Mouse (Mus musculus) ovary, postnatal 10 days (tissue): ENCODE measurements around the gene Mrpl55.

Source experiments
- DNase-seq: peaks from one replicate; pipeline ENCODE4 v3.0.0; 2022; ENCODE audit warnings: low spot score

Mrpl55 gene

DNA sequence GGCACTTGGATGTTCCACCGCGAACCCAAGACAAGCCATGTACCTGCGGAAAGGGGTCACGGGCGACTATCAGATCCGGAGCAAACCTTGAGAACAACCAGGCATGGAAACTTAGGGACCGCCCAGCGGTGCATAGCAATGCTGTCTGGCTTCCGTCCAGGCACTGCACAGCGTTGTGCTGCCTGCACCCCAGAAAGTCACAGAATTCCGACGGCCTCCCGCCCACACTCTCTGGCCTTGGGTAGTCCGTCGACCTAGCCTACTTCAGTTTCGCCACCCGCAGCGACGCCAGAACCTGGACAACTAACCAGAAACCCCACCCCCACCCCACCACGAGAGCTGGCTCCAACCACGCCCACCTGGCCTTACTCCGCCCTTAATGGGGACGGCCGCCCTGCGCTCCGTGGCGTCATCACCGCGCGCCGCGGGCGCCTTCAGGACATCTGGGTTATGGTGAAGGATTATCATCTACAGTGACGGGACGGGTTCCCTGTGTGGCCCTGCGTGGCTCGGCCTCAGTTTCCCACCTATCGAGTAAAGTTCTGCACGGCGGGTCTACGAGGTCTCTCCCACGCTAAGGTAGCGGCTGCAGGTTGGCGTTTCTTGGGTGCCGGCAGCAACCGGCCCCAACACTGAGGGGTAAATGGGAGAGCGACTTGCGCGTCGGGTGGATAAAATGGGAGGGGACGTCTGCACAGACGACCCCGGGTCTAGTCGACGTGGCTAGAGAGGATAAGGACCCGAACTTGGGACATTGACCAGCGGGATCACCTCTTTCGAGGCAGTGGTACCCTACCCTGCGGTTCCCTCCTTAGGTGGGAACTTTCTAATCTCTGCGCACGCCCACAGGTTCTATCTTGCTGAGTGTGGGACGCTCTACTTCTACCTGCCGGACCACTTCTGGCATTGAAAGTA is at the start of gene Mrpl55:
Gene Mrpl55 (plus strand): TSS at position 406 of the 915 bp plus-strand sequence.
- DNase-seq, result peak; percentile 80

GRCm38 (mm10) chr11:59154220-59154619 is 48.1 kb upstream of the Mrpl55 start:
- no peak for DNase-seq

DNA sequence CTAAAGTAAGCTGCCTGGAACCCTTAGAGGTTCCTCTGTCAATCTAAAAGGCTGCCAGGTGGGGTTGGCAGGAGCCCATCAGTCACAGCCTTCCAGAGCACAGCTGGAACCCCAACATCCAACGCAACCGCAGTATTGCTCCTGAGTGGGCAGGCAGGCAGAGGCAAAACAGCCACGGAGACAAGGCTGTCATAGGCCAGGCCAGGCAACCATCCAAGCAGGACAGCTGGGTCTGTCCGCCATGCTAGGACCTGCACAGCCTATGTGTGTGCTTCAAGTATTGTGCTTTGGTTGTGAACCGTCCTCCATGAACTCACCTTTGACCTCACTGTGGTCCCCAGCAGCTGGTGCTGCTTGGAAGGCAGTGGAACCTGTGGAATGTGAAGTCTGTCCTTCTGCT is 46.4 kb upstream of the Mrpl55 start:
- DNase-seq, result no peak

DNA sequence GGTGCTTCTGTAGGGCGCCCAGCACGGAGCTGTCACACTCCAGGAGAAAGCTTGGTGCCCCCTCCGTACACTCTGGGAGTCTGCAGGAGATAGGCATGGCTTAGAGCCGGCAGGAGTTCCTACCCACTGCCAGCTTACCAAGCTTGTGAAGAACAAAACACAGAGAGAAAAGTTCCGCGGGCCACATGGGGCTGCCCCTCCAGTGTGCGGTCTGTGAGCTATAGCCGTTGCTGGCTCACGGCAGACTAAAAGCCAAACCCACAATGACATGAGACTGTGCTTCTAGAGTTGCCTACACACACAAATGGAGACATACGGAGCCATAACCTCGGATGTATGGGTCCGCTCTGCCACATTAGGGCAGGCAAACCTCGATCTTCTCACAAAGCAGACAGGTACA is 43.2 kb upstream of the Mrpl55 start:
- DNase-seq, result no peak

DNA sequence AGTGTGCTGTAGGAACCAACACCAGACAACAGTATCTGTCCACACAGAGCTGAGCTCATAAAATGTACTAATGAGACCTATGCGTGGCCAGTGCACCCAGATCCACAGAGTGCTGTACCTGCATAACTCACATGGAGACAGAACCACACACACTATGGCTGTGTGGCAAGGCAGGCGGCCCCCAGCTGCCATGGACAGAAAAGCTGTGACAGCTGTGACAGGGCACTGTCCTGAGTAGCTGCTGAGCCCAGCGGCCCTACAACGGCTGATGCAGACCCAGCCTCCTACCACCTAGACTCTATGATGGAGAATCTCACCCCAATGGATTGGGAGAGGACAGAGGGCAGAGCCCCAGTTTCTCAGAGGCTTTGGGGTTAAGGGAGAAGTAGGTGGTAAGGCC is 42.7 kb upstream of the Mrpl55 start:
- no peak for DNase-seq

DNA sequence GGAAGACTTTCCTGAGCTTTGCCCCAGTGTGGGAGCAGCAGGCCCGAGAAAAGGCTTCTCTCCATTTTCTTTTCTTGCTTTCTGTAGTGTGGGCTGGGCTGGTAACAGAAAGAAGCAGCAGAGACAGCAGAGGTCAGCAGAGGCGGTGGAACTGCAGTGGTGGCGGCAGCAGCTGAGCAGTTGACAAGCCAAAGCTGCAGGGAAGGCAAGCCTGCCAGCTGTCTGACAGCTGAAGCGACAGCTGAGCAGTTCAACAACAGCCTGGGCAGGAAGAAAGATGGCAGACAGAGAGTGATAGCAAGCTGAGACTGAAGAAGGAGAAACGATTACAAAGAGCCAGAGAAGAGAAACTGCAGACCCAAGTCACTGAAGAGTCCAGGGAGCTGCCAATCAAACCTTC is 40.9 kb upstream of the Mrpl55 start:
- DNase-seq, result no peak

DNA sequence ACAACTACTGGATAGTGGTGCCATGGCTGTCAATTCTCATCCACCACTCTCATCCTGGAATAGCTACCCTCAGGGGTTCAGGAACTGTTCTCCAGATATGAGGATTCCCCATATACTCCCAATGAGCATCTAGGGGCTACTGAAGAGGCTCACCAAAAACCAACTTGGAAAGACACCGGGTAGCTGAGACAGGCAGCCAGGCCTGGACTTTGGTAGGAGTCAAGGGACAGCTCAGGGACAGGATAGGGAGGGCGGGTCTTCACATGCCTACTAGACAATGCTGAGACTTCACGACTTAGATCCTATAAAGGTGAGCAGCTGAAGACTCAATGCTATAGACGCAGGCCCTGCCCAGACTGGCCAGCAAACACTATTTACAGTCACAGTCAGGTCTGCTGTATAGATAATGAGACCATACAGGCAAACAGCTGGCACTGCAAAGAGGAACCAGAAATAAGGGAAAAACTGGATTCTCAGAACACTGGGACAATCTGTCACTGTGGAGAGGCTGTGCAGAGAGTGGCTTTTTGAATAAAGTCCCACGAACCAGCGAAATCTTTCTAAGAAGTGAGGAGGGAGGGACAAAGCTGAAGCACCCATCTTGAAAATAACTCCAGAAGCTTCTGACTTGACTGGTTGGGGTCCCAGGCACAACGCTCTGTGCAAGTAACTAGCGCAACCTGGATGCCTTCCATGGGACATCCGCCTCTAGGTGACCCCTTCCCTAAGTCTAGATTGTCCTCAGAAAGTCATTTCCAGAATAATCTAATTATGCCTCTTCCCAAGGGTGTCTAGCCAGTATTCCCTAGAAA is 39.6 kb upstream of the Mrpl55 start:
- no peak for DNase-seq

- DNase-seq, result peak; percentile 95
These were observed 38.7 kb upstream of the Mrpl55 start, which contains the start of gene Iba57 for GRCm38 (mm10) chr11:59163255-59164236. Iba57 (minus strand) TSS chr11:59163739.

- no peak for DNase-seq
These were observed 37.9 kb upstream of the Mrpl55 start for GRCm38 (mm10) chr11:59164384-59164783.

- DNase-seq, result no peak
These were observed 36.6 kb upstream of the Mrpl55 start for GRCm38 (mm10) chr11:59165616-59166241.

DNA sequence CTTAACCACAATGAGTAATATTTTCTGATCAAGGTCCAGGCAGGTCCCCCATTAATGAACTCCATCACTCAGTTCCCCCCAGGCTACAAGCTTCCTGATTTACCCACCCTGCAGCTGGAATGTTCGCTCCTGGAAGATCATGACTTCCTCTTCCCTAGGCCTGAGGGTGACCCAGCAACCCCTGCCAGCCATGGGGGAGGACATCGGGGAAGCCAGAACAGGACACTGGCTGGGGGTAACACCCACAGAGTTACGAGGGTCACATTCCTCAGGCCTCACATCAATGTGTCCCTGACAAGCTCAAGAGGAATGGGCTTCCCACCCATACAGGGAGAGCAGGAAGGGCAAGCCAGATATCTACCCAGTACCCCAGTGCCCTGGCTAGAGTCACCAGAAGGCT is 32.5 kb upstream of the Mrpl55 start:
- no peak for DNase-seq

- no peak for DNase-seq
These were observed 31.7 kb upstream of the Mrpl55 start for GRCm38 (mm10) chr11:59170549-59170948.

DNA sequence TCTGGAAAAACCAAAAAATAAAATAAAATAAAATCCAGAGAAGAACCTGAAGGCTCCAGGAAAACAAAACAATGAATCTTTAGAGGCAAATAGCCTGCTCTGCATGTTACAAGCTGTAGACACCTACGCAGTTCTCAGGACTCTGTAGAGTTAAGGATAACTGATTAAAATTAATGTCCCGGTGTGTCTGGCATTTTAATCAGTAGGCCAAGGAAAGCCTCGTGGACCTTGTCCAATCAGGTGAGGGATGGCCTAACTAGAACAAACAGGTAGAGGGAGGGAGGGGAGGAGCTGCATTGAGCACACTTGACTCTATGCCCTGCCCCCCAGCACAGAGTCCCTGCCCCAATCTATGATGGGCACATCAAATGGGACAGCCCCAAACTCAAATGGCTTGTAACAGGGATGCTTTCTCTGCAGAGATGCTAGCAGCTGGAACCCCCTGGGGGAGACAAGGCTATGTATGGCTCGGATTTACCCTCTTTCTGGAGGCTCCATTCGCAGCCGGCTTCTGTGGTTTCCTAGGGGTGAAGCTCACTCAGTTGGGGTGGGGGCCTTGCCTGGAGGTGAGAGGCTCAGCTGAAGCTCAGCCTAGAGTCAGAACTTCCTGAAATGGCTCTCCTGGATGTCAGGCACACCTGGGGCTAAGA is 28.0 kb upstream of the Mrpl55 start:
- no peak for DNase-seq

DNA sequence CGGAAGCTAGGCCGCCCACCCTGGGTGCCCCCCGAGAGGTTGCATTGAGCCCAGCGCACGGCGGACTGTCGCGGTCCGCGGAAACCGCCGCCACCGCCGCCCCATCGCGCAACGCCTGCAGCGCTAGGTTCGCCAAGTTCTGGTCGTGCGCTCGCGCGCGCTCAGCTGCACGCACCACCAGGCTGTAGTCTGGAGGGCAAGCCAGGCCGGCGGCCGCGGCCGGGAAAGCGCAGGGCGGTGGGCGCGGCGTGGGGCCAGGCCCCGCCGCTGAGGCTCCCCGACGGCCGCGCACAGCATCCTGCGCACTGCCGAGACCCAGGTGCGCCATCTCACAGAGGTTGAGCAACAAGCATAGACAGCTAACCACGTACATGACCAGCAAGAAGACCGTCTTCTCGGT is 25.8 kb upstream of the Mrpl55 start:
- no peak for DNase-seq

GRCm38 (mm10) chr11:59176921-59177320 is 25.4 kb upstream of the Mrpl55 start:
- DNase-seq, result no peak

GRCm38 (mm10) chr11:59182864-59183331 is 19.4 kb upstream of the Mrpl55 start, which contains the start of gene Gjc2:
Gjc2 (minus strand) TSS chr11:59183213.
- peak; percentile 60 for DNase-seq

- DNase-seq, result no peak
These were observed 18.5 kb upstream of the Mrpl55 start for GRCm38 (mm10) chr11:59183821-59184220.

DNA sequence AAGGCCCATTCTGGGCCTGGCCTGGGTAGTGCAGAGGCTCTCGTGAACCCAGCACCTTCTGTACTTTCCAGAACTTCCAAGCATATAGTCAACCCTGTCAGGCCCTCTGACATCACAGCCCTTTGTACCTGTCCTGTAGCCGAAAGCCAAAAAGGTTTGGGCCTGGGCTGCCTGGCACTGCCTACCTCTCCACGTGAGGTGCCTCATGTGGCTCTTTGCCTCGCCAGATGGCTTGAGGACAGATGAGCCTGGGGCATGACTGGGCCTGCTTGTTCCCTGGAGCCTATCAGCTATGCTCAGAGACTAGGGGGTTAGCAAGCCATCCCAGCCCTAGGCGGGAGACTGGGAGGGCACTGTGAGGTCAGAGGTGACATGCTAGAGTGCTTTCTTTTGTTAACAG is 16.8 kb upstream of the Mrpl55 start:
- no peak for DNase-seq

DNA sequence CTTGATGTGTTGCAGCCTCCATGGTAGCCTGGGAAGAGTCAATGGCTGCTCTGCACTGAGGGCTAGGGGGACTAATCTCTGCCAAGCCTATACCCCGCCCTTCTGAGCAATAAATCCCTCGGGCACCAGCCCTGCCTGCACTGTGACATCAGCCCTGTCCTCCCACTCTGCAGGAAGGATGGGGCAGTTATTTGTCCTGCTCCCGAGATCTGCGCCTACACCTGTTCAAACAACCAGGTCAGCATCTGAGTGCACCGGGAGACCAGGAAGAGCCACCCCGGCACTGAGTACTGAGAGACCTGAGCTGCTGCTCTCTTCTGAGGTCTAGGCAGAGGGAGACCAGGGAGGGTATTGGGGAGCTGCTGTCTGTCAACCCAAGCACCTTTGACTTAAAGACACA is 14.6 kb upstream of the Mrpl55 start:
- DNase-seq, result no peak

DNA sequence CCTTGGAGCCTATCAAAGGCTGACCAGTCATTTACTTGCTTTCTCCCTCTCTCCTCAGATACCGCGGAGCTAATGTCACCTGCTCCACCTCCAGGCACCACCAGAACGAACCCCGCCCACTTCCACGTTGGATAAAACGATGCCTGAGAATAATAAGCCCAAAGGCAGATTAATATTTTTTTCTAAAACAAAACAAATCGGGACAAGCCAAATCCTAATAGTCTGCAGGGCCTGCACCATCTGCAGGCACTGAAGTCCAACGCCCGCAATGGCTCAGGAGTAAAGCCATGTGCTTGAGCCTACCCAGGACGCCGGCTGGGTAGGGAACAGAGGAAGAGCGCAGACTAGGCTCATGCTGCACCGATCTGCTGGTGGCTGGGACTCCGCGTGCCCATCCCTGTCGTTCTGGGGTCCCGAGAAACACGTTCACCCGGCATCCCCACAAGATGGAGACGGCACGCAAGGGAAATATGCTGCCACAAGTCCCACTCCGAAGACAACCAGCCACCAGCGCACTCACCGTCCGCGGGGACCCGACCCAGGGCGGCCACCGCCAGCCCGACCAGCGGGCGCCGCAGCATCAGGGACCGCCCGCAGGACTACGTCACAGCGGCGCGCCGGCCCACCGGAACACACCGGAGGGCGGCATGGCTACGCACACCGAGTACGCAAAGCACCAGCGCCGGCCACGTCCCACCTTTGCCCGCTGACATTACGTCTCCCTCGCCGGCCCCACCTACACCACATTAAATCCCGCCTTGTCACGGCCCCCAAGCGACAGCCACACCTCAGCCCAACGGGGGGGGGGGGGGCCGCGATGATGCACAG is 10.8 kb upstream of the Mrpl55 start:
- DNase-seq, result peak; percentile 70
